Mouse (Mus musculus): ENCODE measurements at regions not wholly inside any gene's neighbourhood (a gene's known extent, or its start where the extent isn't known, plus 50 kb on each side); places are given as distances from the start of the nearest gene placed in this dataset.

DNA sequence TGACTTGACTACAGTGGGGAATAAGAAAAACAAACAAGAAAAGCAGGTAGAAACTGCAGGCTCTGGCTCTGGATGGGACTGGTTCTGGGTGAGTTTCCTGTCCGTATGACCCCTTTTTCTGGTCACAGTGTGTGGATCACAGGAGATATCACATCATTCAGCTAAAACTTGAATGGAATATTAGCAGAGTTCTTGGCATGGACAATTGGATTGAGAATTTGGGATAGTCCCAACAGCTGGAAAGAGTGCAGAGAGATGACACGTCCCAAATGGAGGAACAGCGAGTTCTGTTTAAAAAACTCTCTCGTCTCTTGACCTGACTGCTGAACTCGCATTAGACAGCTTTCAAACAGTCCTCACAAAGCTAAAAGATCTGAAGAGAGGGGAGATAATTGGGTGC lies 412.5 kb upstream of the Pmfbp1 start:
- WGBS: 80% methylated on average over 5 of the region's 5 CpGs
- peaks cover 6% of the 10 kb centered on the region; the same call in 1 of the 2 replicates for H3K9me3 ChIP-seq
- no peaks in the 10 kb centered on the region for H3K36me3 ChIP-seq
- no peaks in the 10 kb centered on the region for H3K27me3 ChIP-seq
- H3K4me1 ChIP-seq: no peaks in the 10 kb centered on the region
- H3K4me2 ChIP-seq: no peak overlapping the region
- no peak overlapping the region for H3K4me3 ChIP-seq
- no peak overlapping the region for H3K27ac ChIP-seq
- H3K9ac ChIP-seq: no peak overlapping the region
- ATAC-seq (ENCODE audit: insufficient number of reproducible peaks, insufficient read depth, low FRiP score, low TSS enrichment, low read depth): no peak

DNA sequence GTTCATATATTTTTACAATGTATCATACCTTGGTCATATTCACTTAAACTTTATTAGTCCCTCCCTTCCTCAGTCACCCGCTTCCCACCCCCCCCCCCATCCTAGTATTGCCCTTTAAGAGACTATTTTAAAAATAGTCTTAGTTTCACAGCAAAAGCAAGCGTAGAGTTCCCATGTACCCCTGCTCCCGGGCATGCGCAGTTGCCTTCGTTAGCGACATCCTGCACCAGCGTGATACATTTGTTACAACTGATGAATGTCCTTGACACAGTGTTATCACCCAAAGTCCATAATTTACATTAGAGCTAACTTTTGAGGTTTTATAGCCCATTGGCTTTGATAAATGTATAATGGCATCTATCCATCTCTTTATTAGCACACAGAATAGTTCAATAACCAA lies 408.7 kb upstream of the Pmfbp1 start:
- Histone ChIP-seq H3K4me1 (no peaks in the 10 kb centered on the region), H3K36me3 (no peaks in the 10 kb centered on the region), H3K27me3 (no peaks in the 10 kb centered on the region), H3K9me3 (no peaks in the 10 kb centered on the region), H3K9ac (no peak overlapping the region), H3K27ac (no peak overlapping the region), H3K4me2 (no peak overlapping the region), H3K4me3 (no peak overlapping the region)
- no peak for ATAC-seq (ENCODE audit: insufficient number of reproducible peaks, insufficient read depth, low FRiP score, low TSS enrichment, low read depth)
- 97% methylated on average over 7 of the region's 7 CpGs for WGBS

DNA sequence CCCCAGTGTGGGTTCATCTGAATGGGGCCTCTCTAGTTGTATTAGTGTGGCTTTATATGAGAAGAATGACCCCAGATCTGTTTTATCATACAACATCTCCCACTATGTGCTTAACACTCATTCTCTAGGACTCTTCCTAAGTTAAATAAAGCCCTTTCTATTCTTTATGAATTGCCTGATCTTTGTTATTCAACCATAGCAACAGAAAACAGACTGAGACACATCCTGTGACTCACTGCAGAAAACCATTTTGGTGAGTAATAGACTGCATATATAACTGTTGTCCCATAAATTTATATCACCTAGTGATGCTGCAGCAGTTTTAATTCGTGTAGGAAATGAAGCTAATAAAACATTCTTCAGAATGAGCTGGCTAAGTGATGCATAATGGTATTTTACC lies 406.0 kb upstream of the Pmfbp1 start:
- Histone ChIP-seq H3K9me3 (no peaks in the 10 kb centered on the region), H3K27me3 (no peaks in the 10 kb centered on the region), H3K36me3 (no peaks in the 10 kb centered on the region), H3K27ac (no peak overlapping the region), H3K4me3 (no peak overlapping the region), H3K9ac (no peak overlapping the region), H3K4me2 (no peak overlapping the region), H3K4me1 (no peaks in the 10 kb centered on the region)
- ATAC-seq (ENCODE audit: insufficient number of reproducible peaks, insufficient read depth, low FRiP score, low TSS enrichment, low read depth): no peak
- WGBS: 63% methylated on average over 1 of the region's 1 CpGs

DNA sequence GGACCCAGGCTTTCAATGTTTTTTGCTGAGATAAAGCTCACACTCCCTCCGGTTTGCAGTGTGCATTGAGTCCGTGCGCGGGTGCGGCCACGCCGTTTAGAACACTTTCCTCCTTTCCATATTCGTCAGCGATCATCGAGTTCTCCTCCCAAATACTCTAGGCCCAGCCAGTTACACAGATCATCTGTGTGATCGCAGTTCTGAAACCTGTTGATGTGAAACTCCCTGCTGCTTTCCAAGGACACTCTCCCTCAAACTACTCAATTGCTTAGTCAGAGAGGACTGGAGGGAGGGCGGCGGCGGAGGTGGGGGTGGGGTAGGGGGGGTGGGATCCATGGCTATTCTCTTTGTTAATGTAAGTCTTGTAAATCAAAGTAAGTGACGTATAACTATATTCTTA lies 394.2 kb upstream of the Pmfbp1 start:
- 87% methylated on average over 15 of the region's 15 CpGs for WGBS
- no peak overlapping the region for H3K4me3 ChIP-seq
- H3K27me3 ChIP-seq: no peaks in the 10 kb centered on the region
- H3K9me3 ChIP-seq: no peaks in the 10 kb centered on the region
- no peak overlapping the region for H3K4me2 ChIP-seq
- H3K9ac ChIP-seq: no peak overlapping the region
- H3K36me3 ChIP-seq: no peaks in the 10 kb centered on the region
- ATAC-seq (ENCODE audit: insufficient number of reproducible peaks, insufficient read depth, low FRiP score, low TSS enrichment, low read depth): no peak
- no peak overlapping the region for H3K27ac ChIP-seq
- H3K4me1 ChIP-seq: peaks cover 2% of the 10 kb centered on the region

DNA sequence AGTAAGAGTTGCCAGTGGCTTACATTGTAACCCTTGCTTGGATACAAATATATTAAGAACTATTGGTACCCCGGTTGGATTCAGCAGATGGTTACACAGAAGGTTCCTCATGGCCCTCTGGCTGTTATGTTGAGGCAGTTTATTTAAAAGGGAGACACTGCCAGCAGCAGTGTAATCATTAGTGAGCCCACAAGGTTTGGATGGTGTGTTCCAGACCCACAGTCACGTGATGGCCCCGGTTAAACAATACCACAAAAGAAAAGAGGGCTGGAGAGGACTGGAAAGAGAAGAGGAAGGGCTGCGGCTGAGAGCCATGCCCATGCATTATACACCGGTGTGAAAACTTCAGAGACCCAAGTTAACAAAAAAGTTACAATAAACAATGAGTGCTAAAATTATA lies 392.4 kb upstream of the Pmfbp1 start:
- Histone ChIP-seq H3K4me3 (no peak overlapping the region), H3K27ac (no peak overlapping the region), H3K36me3 (no peaks in the 10 kb centered on the region), H3K9me3 (no peaks in the 10 kb centered on the region), H3K4me1 (peaks cover 20% of the 10 kb centered on the region), H3K4me2 (no peak overlapping the region), H3K27me3 (no peaks in the 10 kb centered on the region), H3K9ac (no peak overlapping the region)
- 93% methylated on average over 5 of the region's 5 CpGs for WGBS
- ATAC-seq (ENCODE audit: insufficient number of reproducible peaks, insufficient read depth, low FRiP score, low TSS enrichment, low read depth): no peak

DNA sequence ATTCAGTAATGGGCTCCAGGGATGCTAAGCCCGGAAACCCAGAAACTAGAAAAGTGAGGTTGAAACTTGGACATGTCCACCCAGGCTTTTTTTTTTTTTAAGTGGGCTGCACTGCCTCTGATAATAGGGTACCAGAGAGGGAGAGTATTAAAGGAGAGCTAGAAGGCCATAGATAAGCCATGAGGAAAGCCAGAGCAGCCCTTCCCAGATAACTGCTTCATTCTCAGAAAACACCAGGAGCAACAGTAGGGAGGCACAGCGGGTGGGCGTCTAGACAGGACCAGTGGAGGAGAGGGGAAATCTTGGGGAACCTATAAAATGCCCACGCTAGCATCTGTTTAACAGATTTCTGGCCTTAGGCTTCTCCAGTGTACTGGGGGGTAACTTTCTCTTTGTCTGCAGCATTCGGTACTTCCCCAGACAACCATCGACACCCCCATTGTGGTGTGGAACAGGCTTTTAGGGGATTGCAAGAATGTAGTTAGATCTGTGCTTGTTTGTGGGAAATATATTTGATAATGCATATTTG lies 389.0 kb upstream of the Pmfbp1 start:
- H3K9ac ChIP-seq: no peak overlapping the region
- H3K4me3 ChIP-seq: no peak overlapping the region
- H3K4me1 ChIP-seq: peaks cover 34% of the 10 kb centered on the region
- no peaks in the 10 kb centered on the region for H3K27me3 ChIP-seq
- peak overlapping the region; percentile 9; the same call in 1 of the 2 replicates for H3K27ac ChIP-seq
- ATAC-seq (ENCODE audit: insufficient number of reproducible peaks, insufficient read depth, low FRiP score, low TSS enrichment, low read depth): no peak
- peak overlapping the region; percentile 19; the same call in 1 of the 2 replicates for H3K4me2 ChIP-seq
- H3K9me3 ChIP-seq: no peaks in the 10 kb centered on the region
- no peaks in the 10 kb centered on the region for H3K36me3 ChIP-seq
- WGBS: 50% methylated on average over 6 of the region's 6 CpGs

DNA sequence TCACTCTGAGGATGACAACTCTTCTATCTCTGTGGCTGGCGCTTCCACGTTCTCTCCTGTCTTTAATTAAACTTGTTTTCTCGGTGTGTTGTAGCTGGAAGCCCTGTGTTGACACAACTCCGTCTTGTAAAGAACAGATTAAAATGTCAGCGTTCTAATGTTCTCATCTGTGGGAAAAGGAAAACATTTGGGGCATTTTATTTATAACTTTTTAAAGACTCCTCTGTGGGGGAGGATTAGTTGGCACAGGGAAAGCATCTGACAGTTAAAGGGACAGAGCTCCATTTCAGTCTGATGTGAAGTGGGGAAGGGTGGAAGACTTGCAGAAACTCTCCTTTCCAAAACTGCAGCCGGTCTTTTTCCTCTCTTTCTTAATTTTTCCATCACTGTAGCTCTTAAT lies 388.1 kb upstream of the Pmfbp1 start:
- no peaks in the 10 kb centered on the region for H3K27me3 ChIP-seq
- H3K4me1 ChIP-seq: peaks cover 34% of the 10 kb centered on the region
- no peak overlapping the region for H3K4me3 ChIP-seq
- no peak overlapping the region for H3K9ac ChIP-seq
- peak overlapping the region; percentile 19; the same call in 1 of the 2 replicates for H3K4me2 ChIP-seq
- H3K27ac ChIP-seq: 0 out of 2 replicates have a peak overlapping the region, but pooled peaks have one; percentile 9
- no peaks in the 10 kb centered on the region for H3K36me3 ChIP-seq
- ATAC-seq (ENCODE audit: insufficient number of reproducible peaks, insufficient read depth, low FRiP score, low TSS enrichment, low read depth): no peak
- no peaks in the 10 kb centered on the region for H3K9me3 ChIP-seq
- 13% methylated on average over 6 of the region's 6 CpGs for WGBS

DNA sequence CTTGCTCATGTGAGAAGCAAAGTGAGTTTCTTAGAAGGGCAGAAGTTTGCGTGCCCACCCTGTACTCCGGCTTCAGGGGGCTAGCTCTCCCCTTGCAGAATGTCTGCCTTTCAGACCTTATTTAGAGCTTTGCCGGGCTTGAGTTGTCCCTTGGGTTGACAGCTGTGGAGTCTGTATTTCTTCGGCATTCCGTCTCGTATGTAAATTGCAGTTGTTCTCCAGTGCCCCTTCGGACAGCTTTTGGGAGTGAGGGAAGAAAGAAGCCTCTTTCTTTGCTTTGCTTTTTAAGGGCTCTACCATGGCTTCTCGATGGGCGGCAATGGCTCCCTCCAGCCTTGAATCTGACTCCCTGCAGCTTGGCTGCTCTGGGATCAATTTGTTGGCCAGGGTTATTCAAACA lies 386.9 kb upstream of the Pmfbp1 start:
- 27% methylated on average over 9 of the region's 9 CpGs for WGBS
- ATAC-seq (ENCODE audit: insufficient number of reproducible peaks, insufficient read depth, low FRiP score, low TSS enrichment, low read depth): no peak
- H3K36me3 ChIP-seq: no peaks in the 10 kb centered on the region
- no peak overlapping the region for H3K9ac ChIP-seq
- 0 out of 2 replicates have a peak overlapping the region, but pooled peaks have one; percentile 8 for H3K4me3 ChIP-seq
- peak overlapping the region; percentile 33 for H3K4me2 ChIP-seq
- no peaks in the 10 kb centered on the region for H3K27me3 ChIP-seq
- H3K4me1 ChIP-seq: peaks cover 34% of the 10 kb centered on the region
- H3K27ac ChIP-seq: no peak overlapping the region
- H3K9me3 ChIP-seq: no peaks in the 10 kb centered on the region

DNA sequence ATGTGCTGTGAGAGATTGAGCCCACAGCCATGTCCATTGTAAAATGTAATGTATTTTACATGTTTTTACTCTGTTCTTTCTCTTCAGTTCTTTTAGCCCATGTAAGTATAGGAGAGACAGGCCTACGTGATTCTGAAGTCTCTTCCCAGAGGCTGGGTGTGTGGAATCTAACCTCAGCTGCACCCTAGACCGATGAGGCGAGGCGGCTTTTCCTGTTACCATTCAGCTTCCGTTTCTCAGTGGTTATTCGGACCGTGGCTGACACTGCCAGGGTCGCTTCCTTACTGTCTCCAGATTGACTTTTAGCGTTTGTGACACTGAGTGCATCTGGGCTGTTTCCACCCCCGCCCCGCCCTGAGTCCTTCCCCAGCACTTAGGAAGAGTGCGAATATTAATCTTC lies 386.1 kb upstream of the Pmfbp1 start:
- Histone ChIP-seq H3K36me3 (no peaks in the 10 kb centered on the region), H3K4me2 (no peak overlapping the region), H3K4me1 (peaks cover 34% of the 10 kb centered on the region), H3K9me3 (no peaks in the 10 kb centered on the region), H3K27ac (no peak overlapping the region), H3K27me3 (no peaks in the 10 kb centered on the region), H3K4me3 (no peak overlapping the region), H3K9ac (no peak overlapping the region)
- ATAC-seq (ENCODE audit: insufficient number of reproducible peaks, insufficient read depth, low FRiP score, low TSS enrichment, low read depth): no peak
- 57% methylated on average over 12 of the region's 12 CpGs for WGBS

DNA sequence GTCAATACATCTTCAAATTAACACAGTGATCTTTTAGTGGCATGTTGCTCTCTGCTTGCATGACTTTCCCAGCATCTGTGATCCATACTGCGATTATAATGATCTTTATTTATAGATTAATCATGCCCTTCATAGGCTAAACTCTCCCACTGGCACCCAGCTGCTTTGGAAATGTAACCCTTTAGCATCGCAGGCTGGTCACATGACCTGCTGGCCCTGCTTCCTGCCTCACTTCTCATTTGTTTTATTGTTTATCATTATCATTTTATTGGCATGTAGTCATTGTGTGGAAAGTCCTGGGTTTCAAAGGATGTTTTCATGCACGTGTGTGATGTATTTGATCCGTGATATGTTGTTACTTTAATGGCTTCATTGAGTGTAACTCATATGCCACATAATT lies 384.4 kb upstream of the Pmfbp1 start:
- whole genome bisulfite sequencing: 80% methylated on average over 4 of the region's 4 CpGs
- no peak overlapping the region for H3K9ac ChIP-seq
- H3K4me2 ChIP-seq: no peak overlapping the region
- H3K9me3 ChIP-seq: no peaks in the 10 kb centered on the region
- peaks cover 34% of the 10 kb centered on the region for H3K4me1 ChIP-seq
- ATAC-seq (ENCODE audit: insufficient number of reproducible peaks, insufficient read depth, low FRiP score, low TSS enrichment, low read depth): no peak
- no peak overlapping the region for H3K4me3 ChIP-seq
- H3K27me3 ChIP-seq: no peaks in the 10 kb centered on the region
- no peaks in the 10 kb centered on the region for H3K36me3 ChIP-seq
- H3K27ac ChIP-seq: no peak overlapping the region

DNA sequence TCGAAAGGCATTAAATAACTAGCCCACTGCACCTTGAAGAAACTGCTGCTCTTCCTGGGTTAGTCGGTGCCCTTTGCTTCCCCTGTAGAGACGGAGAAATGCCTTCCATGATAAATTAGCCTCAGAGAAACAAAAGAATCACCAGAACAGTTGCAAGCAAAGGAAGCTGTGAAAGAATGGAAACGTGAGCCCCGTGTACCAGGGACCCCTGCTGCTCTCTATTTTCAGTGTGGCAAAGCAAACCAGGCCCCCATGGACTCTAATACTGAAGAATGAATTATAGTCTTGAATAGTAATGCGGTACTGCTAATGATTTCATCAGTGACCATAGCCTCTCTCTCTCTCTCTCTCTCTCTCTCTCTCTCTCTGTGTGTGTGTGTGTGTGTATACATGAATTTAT lies 372.1 kb upstream of the Pmfbp1 start:
- no peaks in the 10 kb centered on the region for H3K4me1 ChIP-seq
- no peak overlapping the region for H3K4me3 ChIP-seq
- H3K4me2 ChIP-seq: no peak overlapping the region
- H3K27me3 ChIP-seq: no peaks in the 10 kb centered on the region
- no peak for ATAC-seq (ENCODE audit: insufficient number of reproducible peaks, insufficient read depth, low FRiP score, low TSS enrichment, low read depth)
- no peaks in the 10 kb centered on the region for H3K9me3 ChIP-seq
- H3K9ac ChIP-seq: no peak overlapping the region
- no peak overlapping the region for H3K27ac ChIP-seq
- H3K36me3 ChIP-seq: no peaks in the 10 kb centered on the region
- WGBS: 37% methylated on average over 6 of the region's 6 CpGs

DNA sequence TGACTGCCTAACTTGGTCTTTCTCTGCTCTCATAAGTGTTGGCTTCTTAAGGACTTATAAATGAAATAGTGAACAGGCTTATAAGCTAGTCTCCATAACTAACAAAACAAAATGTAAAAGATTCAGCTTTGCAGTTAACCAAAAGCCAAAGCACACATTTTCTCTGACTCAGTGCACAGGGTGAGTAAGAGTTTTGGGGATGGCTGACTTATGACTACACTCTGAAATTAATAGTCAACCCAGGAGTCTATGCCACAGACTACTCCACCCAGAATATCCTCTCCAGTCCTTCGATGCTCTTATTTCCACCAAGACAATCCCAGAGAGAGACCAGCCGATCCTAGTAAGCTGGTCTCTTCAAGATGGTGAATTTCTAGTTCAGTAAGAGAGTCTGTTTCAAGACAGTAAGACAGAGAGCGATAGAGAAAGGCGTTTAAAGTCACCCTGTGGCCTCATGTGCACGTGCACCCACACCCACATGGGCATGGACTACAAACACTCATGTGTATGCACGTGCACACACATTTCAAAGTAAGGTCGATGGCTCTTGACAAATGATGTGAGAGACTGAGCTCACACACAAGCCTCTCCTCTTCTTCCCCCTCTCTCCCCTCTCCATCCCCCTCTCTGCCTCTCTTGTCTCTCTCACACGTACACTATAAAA lies 351.2 kb upstream of the Pmfbp1 start:
- H3K9ac ChIP-seq: no peak overlapping the region
- WGBS: 92% methylated on average over 8 of the region's 8 CpGs
- H3K4me3 ChIP-seq: no peak overlapping the region
- H3K4me1 ChIP-seq: no peaks in the 10 kb centered on the region
- no peak overlapping the region for H3K4me2 ChIP-seq
- no peak overlapping the region for H3K27ac ChIP-seq
- no peaks in the 10 kb centered on the region for H3K36me3 ChIP-seq
- H3K9me3 ChIP-seq: no peaks in the 10 kb centered on the region
- no peak for ATAC-seq (ENCODE audit: insufficient number of reproducible peaks, insufficient read depth, low FRiP score, low TSS enrichment, low read depth)
- no peaks in the 10 kb centered on the region for H3K27me3 ChIP-seq

Data from embryonic facial prominence, embryonic 13.5 days (tissue).